Mouse (Mus musculus) erythroblast, embryonic 14.5 days (primary cell): ENCODE data around the gene Mvb12a.

ENCODE experiments used
- GATA1 ChIP-seq: IDR thresholded peaks from 2 replicates; pipeline ENCODE4 v1.6.1; 2012; ENCODE audit warnings: low read length, inconsistent platforms, mixed read lengths
- TAL1 ChIP-seq: IDR thresholded peaks from 3 replicates; pipeline ENCODE4 v1.6.1; 2012; ENCODE audit warnings: low read length, inconsistent platforms, mixed read lengths

DNA sequence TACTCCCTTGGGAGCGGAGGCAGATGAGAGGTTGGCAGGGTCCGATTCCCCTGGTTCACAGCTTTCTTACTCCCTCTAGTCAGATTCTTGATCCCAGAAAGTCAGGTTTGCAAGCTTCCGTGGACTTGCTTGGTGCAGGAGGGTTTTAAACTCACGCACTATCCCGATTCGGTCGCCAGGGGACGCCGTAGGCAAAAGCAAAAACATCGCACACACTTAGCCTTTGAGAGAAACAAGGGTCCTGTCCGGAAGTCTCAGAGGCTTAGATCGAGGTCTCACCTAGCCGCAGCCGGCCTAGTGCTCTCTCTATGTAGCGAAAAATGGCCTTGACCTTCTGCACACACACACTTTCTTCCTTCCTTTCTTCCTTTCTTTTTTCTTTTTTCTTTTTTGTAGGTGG lies 18.7 kb downstream of the Mvb12a start:
- TF ChIP-seq GATA1, result no peak
- TF ChIP-seq TAL1, result no peak
